ENCODE assay signal across 8 mouse cellular contexts in the genomic region with DNA sequence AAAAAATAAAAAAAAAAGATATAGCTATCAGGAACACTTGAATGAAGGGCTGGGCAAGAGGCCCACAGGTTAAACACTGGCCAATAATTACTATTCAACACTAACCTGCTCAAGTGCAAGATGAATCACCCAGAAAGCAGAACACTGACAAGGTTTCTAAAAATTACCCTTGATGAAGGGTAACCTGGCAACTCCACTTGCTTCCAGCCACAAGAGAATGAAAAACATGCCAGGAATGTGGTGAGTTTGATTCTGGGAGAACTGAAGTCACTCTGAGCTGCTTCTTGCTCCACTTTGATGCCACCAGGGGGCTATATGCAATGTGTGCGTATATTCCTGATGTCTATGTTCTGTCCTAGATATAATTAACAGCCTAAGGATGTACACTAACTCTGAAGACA. TPM values are rescaled to one million over a fixed set of nuclear protein-coding genes. Genes with fewer than 3 reads are reported as not detected.
DNase-seq lines count a peak whose midpoint lies in the region; ATAC-seq and TF ChIP-seq lines count a peak whose summit lies in the region.

No protein-coding gene starts in this region.

- TF ChIP-seq CTCF in brain, embryonic 14.5 days (IDR thresholded peaks at IDR 0.05; ENCODE audit: borderline replicate concordance, extremely low read depth, insufficient read depth, insufficient read length) = peak; percentile 32; the same call in 1 of the 2 replicates

- no peaks in the 10 kb centered on the region for H3K9me3 ChIP-seq in megakaryocyte, embryonic 14.5 days

- H3K36me3 ChIP-seq in megakaryocyte, embryonic 14.5 days (replicated peaks; ENCODE audit: low read length) = no peaks in the 10 kb centered on the region
- no peaks in the 10 kb centered on the region for H3K36me3 ChIP-seq in myocyte (ENCODE audit: control insufficient read depth, insufficient read depth)

- no peak overlapping the region for H3ac ChIP-seq in myocyte (ENCODE audit: control insufficient read depth, insufficient read length)

- peak overlapping the region; percentile 21 for H3K4me3 ChIP-seq in megakaryocyte, embryonic 14.5 days (replicated peaks)
- H3K4me3 ChIP-seq in myocyte = no peak overlapping the region

- peaks cover 21% of the 10 kb centered on the region for H3K79me2 ChIP-seq in myocyte (ENCODE audit: control insufficient read depth, insufficient read depth)

- peaks cover 2% of the 10 kb centered on the region for H3K27me3 ChIP-seq in megakaryocyte, embryonic 14.5 days (replicated peaks)
- no peaks in the 10 kb centered on the region for H3K27me3 ChIP-seq in myocyte (ENCODE audit: control insufficient read depth, insufficient read depth, insufficient read length)

- no peak for TF ChIP-seq POLR2A in brain, embryonic 14.5 days (IDR thresholded peaks at IDR 0.05; ENCODE audit: borderline replicate concordance, extremely low read depth, insufficient read depth, insufficient read length, poor library complexity, severe bottlenecking)
- TF ChIP-seq POLR2A in myocyte (IDR thresholded peaks at IDR 0.05; ENCODE audit: insufficient read length, low read depth) = no peak

- DNase-seq in brain, embryonic 14.5 days (ENCODE audit: low read depth) = peak; percentile 41
- DNase-seq in induced T-regulatory cell, adult 2 months (ENCODE audit: low read depth) = peak; percentile 42
- DNase-seq in adrenal gland, adult 2 months = no peak
- no peak for DNase-seq in left cerebral cortex, adult 18-20 months (ENCODE audit: low spot score in 2 of 2)

- peak overlapping the region; percentile 86 for H3K4me2 ChIP-seq in myocyte (ENCODE audit: low read depth)

- no peak for ATAC-seq in megakaryocyte, adult 5-6 weeks (ENCODE audit: poor library complexity, severe bottlenecking)
- ATAC-seq in megakaryocyte progenitor cell, adult 5-6 weeks (replicated peaks; ENCODE audit: poor library complexity) = no peak

- peaks cover 22% of the 10 kb centered on the region for H3K4me1 ChIP-seq in megakaryocyte, embryonic 14.5 days

TF ChIP-seq in myocyte, 11 proteins besides CTCF, POLR2A, EP300 and RAD21:
- TF ChIP-seq SRF (IDR thresholded peaks at IDR 0.05; ENCODE audit: control insufficient read depth, insufficient read length, low read depth) = no peak
- TF ChIP-seq USF1 (IDR thresholded peaks at IDR 0.05; ENCODE audit: low read depth) = no peak

RNA-seq across cellular contexts. Expression of gene Zfp367, which starts 2.2 kb away (rescaled TPM):
- 2.1 TPM in 1 of 2 replicates, not detected in the other for polyA plus RNA-seq in megakaryocyte, embryonic 14.5 days (2012; ENCODE audit: insufficient read depth, low replicate concordance)
- total RNA-seq in megakaryocyte, adult 5-6 weeks (2015) = 26.4 and 34.6 TPM in 2 replicates
- total RNA-seq in megakaryocyte, adult 5-6 weeks (2017) = 38.7 and 48.5 TPM in 2 replicates
- 8.5 and 9.3 TPM in 2 replicates for polyA plus RNA-seq in brain, embryonic 14.5 days (2012; rRNA removed)
- polyA plus RNA-seq in myocyte (2012; fragmentation: generic; extraction: Trizol) = 3.0 TPM
- total RNA-seq in adrenal gland, adult 2 months (2021) = 10 to 100 TPM; 23.5 to 24.6 TPM
- polyA plus RNA-seq in adrenal gland, adult 2 months (2012; rRNA removed) = 4.9 and 5.2 TPM in 2 replicates
- 10 to 100 TPM; 26.6 to 33.5 TPM for total RNA-seq in left cerebral cortex, adult 18-20 months (2021)
- 42.8 and 49.3 TPM in 2 replicates for total RNA-seq in megakaryocyte progenitor cell, adult 5-6 weeks (2015)
- total RNA-seq in megakaryocyte progenitor cell, adult 5-6 weeks (2017) = 41.9 and 52.3 TPM in 2 replicates

RNA-seq across cellular contexts. Expression of gene Habp4, which starts 6.5 kb away (rescaled TPM):
- 0.87 and 24.9 TPM in 2 replicates for polyA plus RNA-seq in megakaryocyte, embryonic 14.5 days (2012; ENCODE audit: insufficient read depth, low replicate concordance)
- 6.2 and 7.2 TPM in 2 replicates for total RNA-seq in megakaryocyte, adult 5-6 weeks (2015)
- total RNA-seq in megakaryocyte, adult 5-6 weeks (2017) = 5.0 and 6.5 TPM in 2 replicates
- 26.5 and 36.3 TPM in 2 replicates for polyA plus RNA-seq in brain, embryonic 14.5 days (2012; rRNA removed)
- 32.5 TPM for polyA plus RNA-seq in myocyte (2012; fragmentation: generic; extraction: Trizol)
- total RNA-seq in adrenal gland, adult 2 months (2021) = 10 to 100 TPM; 25.0 to 37.5 TPM
- 20.9 and 21.6 TPM in 2 replicates for polyA plus RNA-seq in adrenal gland, adult 2 months (2012; rRNA removed)
- total RNA-seq in left cerebral cortex, adult 18-20 months (2021) = 100 to 1,000 TPM; 216 to 221 TPM
- total RNA-seq in megakaryocyte progenitor cell, adult 5-6 weeks (2015) = 3.4 and 3.9 TPM in 2 replicates
- 2.4 TPM in 2 replicates for total RNA-seq in megakaryocyte progenitor cell, adult 5-6 weeks (2017)

RNA-seq across cellular contexts. Expression of gene Slc35d2, which starts 26.0 kb away (rescaled TPM):
- 12.2 TPM in 1 of 2 replicates, not detected in the other for polyA plus RNA-seq in megakaryocyte, embryonic 14.5 days (2012; ENCODE audit: insufficient read depth, low replicate concordance)
- total RNA-seq in megakaryocyte, adult 5-6 weeks (2015) = 11.2 and 16.0 TPM in 2 replicates
- total RNA-seq in megakaryocyte, adult 5-6 weeks (2017) = 18.1 and 18.4 TPM in 2 replicates
- 0.95 and 1.2 TPM in 2 replicates for polyA plus RNA-seq in brain, embryonic 14.5 days (2012; rRNA removed)
- 2.5 TPM for polyA plus RNA-seq in myocyte (2012; fragmentation: generic; extraction: Trizol)
- 10 to 100 TPM in 1 of 2 experiments, 1 to 10 TPM in 1; 4.8 to 10.1 TPM for total RNA-seq in adrenal gland, adult 2 months (2021)
- polyA plus RNA-seq in adrenal gland, adult 2 months (2012; rRNA removed) = 8.4 and 11.5 TPM in 2 replicates
- total RNA-seq in left cerebral cortex, adult 18-20 months (2021) = 1 to 10 TPM in 1 of 2 experiments, under 1 TPM in 1; 0.77 to 1.3 TPM
- 3.5 and 5.4 TPM in 2 replicates for total RNA-seq in megakaryocyte progenitor cell, adult 5-6 weeks (2015)
- total RNA-seq in megakaryocyte progenitor cell, adult 5-6 weeks (2017) = 4.3 and 5.4 TPM in 2 replicates

Comparison
In these comparisons a context has a peak if more than half of its experiments do, and no peak if none do; other contexts are left out.
1. DNase-seq: peak in brain, embryonic 14.5 days (single experiment) and induced T-regulatory cell, adult 2 months (single experiment); none in adrenal gland, adult 2 months (single experiment) and left cerebral cortex, adult 18-20 months (0 of 2).
2. RNA of gene Habp4, which starts 6.5 kb away (total RNA-seq): 216 to 221 TPM in left cerebral cortex, adult 18-20 months; 25.0 to 37.5 TPM in adrenal gland, adult 2 months, 5.0 to 7.2 TPM in megakaryocyte, adult 5-6 weeks and 2.4 to 3.9 TPM in megakaryocyte progenitor cell, adult 5-6 weeks; every median in the first group is over 4 times any median in the second.